Mouse (Mus musculus) liver, embryonic 16.5 days (tissue): ENCODE measurements around the gene Wdr41. TPM values are rescaled to one million over a fixed set of nuclear protein-coding genes. Genes with fewer than 3 reads are reported as not detected.

Experiments used
- ATAC-seq: fragments of 200-750 bp; cut with Nextera tagmentation; 2 replicates; pipeline ENCODE4 v1.8.0; 2017; ENCODE audit warnings: low read depth, mild to moderate bottlenecking, moderate number of reproducible peaks, moderate library complexity
- H3K27ac ChIP-seq: fragments of 300-500 bp; sonication (generic); 2 replicates; pipeline ENCODE4 v1.5.1; 2014; ENCODE audit warnings: mild to moderate bottlenecking, low read length
- H3K27me3 ChIP-seq: fragments of 300-500 bp; sonication (generic); 2 replicates; pipeline ENCODE4 v1.6.1; 2014; ENCODE audit warnings: low read depth, low read length, mixed read lengths; ENCODE audit not compliant: control insufficient read depth, insufficient read depth
- H3K36me3 ChIP-seq: fragments of 300-500 bp; sonication (generic); 2 replicates; pipeline ENCODE4 v1.6.1; 2014; ENCODE audit warnings: mild to moderate bottlenecking; ENCODE audit not compliant: control insufficient read depth, insufficient read depth
- H3K4me1 ChIP-seq: fragments of 300-500 bp; sonication (generic); 2 replicates; pipeline ENCODE4 v1.6.1; 2014; ENCODE audit warnings: low read depth, low read length, mixed read lengths; ENCODE audit not compliant: control insufficient read depth
- H3K4me2 ChIP-seq: fragments of 300-500 bp; sonication (generic); 2 replicates; pipeline ENCODE4 v1.6.1; 2014; ENCODE audit warnings: low read depth, low read length, mixed read lengths
- H3K4me3 ChIP-seq: fragments of 300-500 bp; sonication (generic); 2 replicates; pipeline ENCODE4 v1.5.1; 2014; ENCODE audit warnings: low read depth, mild to moderate bottlenecking, low read length
- H3K9ac ChIP-seq: fragments of 300-500 bp; sonication (generic); 2 replicates; pipeline ENCODE4 v1.6.1; 2014; ENCODE audit warnings: low read depth, low read length
- H3K9me3 ChIP-seq: fragments of 300-500 bp; sonication (generic); replicated peaks from 2 replicates; pipeline ENCODE4 v1.6.1; 2016; ENCODE audit warnings: low read length; ENCODE audit not compliant: control insufficient read depth
- WGBS: fragments of 180-500 bp; shearing (Covaris S2); extraction: QIAGEN DNeasy Blood & Tissue Kit; methylation state at CpG from one replicate; pipeline ENCODE4 v1.1.7; 2014; ENCODE audit not compliant: insufficient replicate concordance; 5-methylcytosine and 5-hydroxymethylcytosine counted together
- polyA plus RNA-seq: library from polyadenylated mRNA; unstranded; fragments of >200 nt; fragmentation: Nextera tagmentation; extraction: Ambion mirVana; gene quantifications from 2 replicates; pipeline ENCODE4 v1.2.1, GENCODE M21; 2015

The Wdr41 gene
- polyA plus RNA-seq, 1 experiment from 2014 or later = 5.3 TPM

DNA sequence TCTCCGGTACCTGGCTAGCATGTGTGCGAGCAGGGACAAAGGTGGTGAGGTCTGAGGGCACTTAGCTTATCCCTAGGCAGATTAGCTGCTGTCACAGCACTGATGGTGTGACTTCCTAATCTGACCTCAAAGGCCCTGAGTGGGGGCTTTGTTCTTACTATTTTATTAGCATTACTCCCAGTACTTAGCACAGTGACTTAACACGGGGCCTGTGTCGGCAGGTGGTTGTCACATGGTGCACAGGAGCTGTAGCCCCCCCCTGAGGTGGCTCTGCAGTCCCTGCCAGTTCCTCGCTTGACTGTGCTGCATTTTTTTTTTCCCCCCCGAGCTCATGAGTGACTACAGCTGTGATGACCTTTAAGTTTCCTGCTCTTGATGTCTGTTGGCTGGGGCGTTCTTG lies 2.9 kb downstream of the Wdr41 start:
- no peak for ATAC-seq
- Histone ChIP-seq H3K4me3 (no peak overlapping the region), H3K4me1 (peaks cover 4% of the 10 kb centered on the region), H3K9ac (no peak overlapping the region), H3K36me3 (no peaks in the 10 kb centered on the region), H3K27ac (no peak overlapping the region), H3K4me2 (no peak overlapping the region), H3K27me3 (no peaks in the 10 kb centered on the region), H3K9me3 (no peaks in the 10 kb centered on the region)
- 57% methylated on average over 7 of the region's 7 CpGs for WGBS

DNA sequence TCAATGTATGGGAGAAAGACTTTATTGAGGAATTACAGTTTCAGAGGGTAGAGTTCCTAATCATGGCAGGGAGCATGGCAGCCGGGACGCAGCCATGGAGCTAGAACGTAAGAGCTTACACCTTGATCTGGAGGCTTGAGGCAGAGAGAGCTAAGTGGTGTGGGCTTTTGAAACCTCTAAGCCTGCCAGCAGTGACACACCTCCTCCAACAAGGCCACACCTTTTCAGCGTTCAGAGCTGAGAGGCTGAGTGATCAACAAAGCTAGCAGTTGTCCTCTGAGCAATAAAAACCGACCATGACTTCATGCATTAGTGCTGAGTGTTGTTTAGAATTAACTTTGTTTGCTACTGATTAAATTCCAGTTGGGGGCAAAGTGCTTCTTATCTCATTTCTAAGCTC lies 14.4 kb downstream of the Wdr41 start:
- H3K4me3 ChIP-seq = no peak overlapping the region
- no peak overlapping the region for H3K4me2 ChIP-seq
- WGBS = 45% methylated on average over 5 of the region's 5 CpGs
- H3K36me3 ChIP-seq = no peaks in the 10 kb centered on the region
- no peak overlapping the region for H3K27ac ChIP-seq
- no peaks in the 10 kb centered on the region for H3K27me3 ChIP-seq
- H3K9ac ChIP-seq = no peak overlapping the region
- no peaks in the 10 kb centered on the region for H3K9me3 ChIP-seq
- H3K4me1 ChIP-seq = no peaks in the 10 kb centered on the region
- ATAC-seq = no peak

DNA sequence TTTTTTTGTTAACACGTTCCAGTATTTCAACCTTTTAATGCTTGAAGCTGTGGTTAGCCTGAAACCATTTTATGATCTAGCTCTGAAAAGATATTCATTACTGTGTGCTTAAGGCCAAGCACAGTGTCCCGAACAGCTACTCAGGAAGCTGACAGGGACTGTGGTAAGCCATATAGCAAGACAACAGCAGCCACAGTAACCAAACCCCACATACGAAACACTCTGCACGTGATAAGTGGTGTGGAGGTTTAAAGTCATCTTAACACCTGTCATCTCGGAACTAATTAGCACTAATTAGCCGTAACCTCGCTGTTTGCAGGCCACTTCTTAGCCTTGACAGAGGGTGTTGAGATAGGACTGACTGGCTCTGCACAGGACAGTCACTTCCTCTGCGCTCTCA lies 31.1 kb downstream of the Wdr41 start:
- whole genome bisulfite sequencing = 52% methylated on average over 8 of the region's 8 CpGs
- H3K27me3 ChIP-seq = no peaks in the 10 kb centered on the region
- no peaks in the 10 kb centered on the region for H3K9me3 ChIP-seq
- H3K36me3 ChIP-seq = no peaks in the 10 kb centered on the region
- no peak overlapping the region for H3K9ac ChIP-seq
- H3K4me2 ChIP-seq = no peak overlapping the region
- H3K4me3 ChIP-seq = no peak overlapping the region
- no peak overlapping the region for H3K27ac ChIP-seq
- ATAC-seq = no peak
- no peaks in the 10 kb centered on the region for H3K4me1 ChIP-seq

DNA sequence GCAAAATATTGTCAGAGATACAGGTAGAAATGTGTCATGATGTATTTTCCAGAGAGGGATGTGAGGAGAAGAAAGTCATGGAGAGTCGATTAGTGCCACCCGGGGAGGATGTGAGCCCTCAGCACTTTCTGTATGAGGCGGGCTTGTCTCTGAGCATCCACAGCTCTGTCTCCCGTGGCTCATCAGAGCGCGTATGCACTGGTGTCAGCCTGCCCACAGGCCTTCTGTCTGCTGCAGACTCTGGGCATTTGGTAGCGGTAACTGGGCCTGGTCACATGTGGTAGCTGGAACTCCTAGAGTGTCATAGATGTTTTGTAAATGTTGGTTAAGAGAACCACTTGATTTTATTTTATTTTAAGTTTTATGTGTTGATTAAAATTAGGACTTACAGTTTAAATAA lies 33.1 kb downstream of the Wdr41 start:
- Histone ChIP-seq H3K4me3 (no peak overlapping the region), H3K9me3 (no peaks in the 10 kb centered on the region), H3K27me3 (no peaks in the 10 kb centered on the region), H3K9ac (no peak overlapping the region), H3K36me3 (no peaks in the 10 kb centered on the region), H3K27ac (no peak overlapping the region), H3K4me1 (no peaks in the 10 kb centered on the region), H3K4me2 (no peak overlapping the region)
- 71% methylated on average over 7 of the region's 7 CpGs for WGBS
- ATAC-seq = no peak

DNA sequence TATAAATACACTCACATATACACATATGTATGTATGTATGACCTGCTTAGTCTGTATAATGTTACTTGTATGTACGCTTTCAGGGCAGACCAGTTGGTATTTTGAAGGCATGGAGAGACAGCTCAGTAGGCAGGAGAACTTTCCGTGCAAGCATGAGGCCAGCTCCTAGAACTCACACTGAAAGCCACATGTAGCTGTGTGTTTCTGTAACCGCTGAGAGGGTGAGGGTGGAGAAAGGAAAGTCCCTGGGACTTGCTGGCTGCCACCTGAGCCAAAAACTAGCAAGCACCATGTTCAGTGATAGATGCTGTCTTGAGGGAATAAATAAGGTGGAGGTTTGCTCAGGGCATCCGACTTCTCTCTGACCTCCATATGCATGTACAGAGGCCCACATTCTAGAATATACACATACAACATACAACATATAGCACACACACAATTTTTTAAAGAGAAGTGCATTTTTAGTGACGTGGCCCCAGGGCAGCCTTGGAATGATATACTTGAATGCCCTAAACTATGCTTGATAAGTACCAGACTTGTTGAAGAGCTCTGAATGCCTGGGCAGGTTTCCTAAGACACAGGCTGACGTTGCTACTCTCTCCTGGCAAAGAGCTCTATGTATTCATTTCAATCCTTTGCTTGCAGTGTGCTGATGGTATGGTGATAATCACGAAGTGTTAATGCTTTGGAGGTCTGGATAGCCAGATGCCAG lies 35.6 kb downstream of the Wdr41 start:
- Histone ChIP-seq H3K27me3 (no peaks in the 10 kb centered on the region), H3K27ac (no peak overlapping the region), H3K9ac (no peak overlapping the region), H3K4me2 (no peak overlapping the region), H3K4me3 (no peak overlapping the region), H3K4me1 (no peaks in the 10 kb centered on the region), H3K9me3 (no peaks in the 10 kb centered on the region), H3K36me3 (no peaks in the 10 kb centered on the region)
- 72% methylated on average over 7 of the region's 7 CpGs for WGBS
- ATAC-seq = no peak

DNA sequence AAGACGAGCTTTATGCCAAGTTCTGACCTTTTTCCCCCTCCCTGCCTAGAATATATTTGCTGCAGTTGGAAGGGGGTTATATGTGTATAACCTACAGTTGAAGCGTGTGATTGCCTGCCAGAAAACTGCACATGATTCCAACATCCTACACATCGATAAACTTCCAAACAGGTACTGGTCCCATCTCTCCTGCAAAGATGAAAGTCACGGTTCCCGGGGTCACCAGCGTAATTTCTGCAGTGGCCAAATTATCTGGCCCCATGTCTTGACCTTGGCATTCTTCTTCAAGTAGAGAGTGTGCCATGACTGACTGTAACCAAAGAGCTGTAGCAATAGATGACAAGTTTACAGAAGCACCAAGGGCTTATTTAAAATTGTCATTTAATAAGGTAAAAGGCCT lies 41.1 kb downstream of the Wdr41 start:
- WGBS = 75% methylated on average over 6 of the region's 6 CpGs

DNA sequence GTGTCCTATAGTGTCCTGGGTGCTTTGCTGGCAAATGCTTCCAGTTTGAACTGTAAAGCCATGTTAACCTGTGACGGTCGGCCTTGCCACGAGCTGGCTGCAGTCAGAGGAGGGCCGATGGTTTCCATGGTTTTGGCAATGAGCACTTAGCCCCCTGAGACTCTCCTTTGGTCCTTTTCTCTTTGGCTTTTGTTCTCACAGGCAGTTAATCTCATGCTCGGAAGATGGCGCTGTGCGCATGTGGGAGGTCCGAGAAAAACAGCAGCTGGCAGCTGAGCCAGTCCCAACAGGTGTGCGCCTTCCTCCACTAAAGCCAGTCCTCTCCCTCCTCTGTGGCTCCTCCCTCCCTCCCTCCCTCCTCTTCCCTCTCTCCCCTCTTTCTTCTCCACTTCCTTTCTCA lies 41.8 kb downstream of the Wdr41 start:
- ATAC-seq = no peak
- H3K4me1 ChIP-seq = no peaks in the 10 kb centered on the region
- no peak overlapping the region for H3K27ac ChIP-seq
- no peak overlapping the region for H3K9ac ChIP-seq
- H3K4me2 ChIP-seq = no peak overlapping the region
- no peak overlapping the region for H3K4me3 ChIP-seq
- 22% methylated on average over 9 of the region's 9 CpGs for WGBS
- H3K9me3 ChIP-seq = no peaks in the 10 kb centered on the region
- H3K27me3 ChIP-seq = no peaks in the 10 kb centered on the region
- H3K36me3 ChIP-seq = no peaks in the 10 kb centered on the region; the same call in 1 of the 2 replicates

More for the DNA sequence above, 41.1 kb downstream of the Wdr41 start:
- ATAC-seq = no peak
- Histone ChIP-seq H3K27ac (no peak overlapping the region), H3K4me1 (no peaks in the 10 kb centered on the region), H3K9me3 (no peaks in the 10 kb centered on the region), H3K36me3 (no peaks in the 10 kb centered on the region; the same call in 1 of the 2 replicates), H3K9ac (no peak overlapping the region), H3K4me2 (no peak overlapping the region), H3K4me3 (no peak overlapping the region), H3K27me3 (no peaks in the 10 kb centered on the region)

DNA sequence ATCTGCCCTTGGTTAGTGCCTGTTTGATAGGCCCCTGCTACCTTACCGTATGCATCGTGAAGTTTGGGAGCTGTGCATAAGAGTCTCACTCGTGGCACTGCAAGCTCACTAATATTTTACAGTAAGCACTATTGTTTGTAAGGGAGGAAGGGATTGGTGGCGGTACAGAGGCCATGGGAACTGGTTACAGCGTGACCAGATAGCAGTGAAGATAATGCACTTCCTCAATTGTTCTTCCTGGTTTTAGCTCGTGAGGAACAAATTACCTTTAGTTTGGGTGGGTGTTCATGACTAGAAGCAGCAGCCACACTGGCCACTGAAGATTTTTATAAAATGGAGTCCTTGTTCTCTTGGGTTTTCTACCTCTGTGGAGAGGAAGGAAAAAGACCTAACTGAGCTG lies 43.2 kb downstream of the Wdr41 start:
- Histone ChIP-seq H3K9ac (no peak overlapping the region), H3K27me3 (no peaks in the 10 kb centered on the region), H3K27ac (no peak overlapping the region), H3K4me3 (no peak overlapping the region), H3K36me3 (no peaks in the 10 kb centered on the region; the same call in 1 of the 2 replicates), H3K9me3 (no peaks in the 10 kb centered on the region), H3K4me1 (no peaks in the 10 kb centered on the region), H3K4me2 (no peak overlapping the region)
- WGBS = 30% methylated on average over 6 of the region's 6 CpGs
- no peak for ATAC-seq

DNA sequence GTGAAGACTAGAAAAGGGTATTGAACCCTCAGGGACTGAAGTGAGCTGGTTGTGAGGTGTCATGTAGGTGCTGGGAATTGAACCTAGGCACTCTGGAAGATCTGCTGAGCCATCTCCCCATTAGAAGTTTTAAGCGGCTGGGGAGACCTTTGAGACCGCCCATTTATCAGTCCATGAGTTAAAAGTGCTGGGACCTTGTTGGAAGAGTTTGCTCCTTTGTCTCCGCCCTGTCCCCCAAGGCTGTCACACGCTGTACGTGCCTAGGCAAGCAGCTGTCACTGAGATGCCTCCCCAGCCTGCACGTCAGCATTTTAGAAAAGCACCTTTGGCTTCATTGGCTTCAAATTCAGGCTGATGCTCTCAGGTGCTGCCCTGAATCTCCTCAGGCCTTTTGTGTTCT lies 44.1 kb downstream of the Wdr41 start:
- Histone ChIP-seq H3K9ac (no peak overlapping the region), H3K27me3 (no peaks in the 10 kb centered on the region), H3K36me3 (no peaks in the 10 kb centered on the region; the same call in 1 of the 2 replicates), H3K4me3 (no peak overlapping the region), H3K9me3 (no peaks in the 10 kb centered on the region), H3K4me1 (no peaks in the 10 kb centered on the region), H3K27ac (no peak overlapping the region), H3K4me2 (no peak overlapping the region)
- ATAC-seq = no peak
- WGBS = 72% methylated on average over 6 of the region's 6 CpGs
